Mouse (Mus musculus): ENCODE data around the gene Rab20. TPM values are rescaled to one million over a fixed set of nuclear protein-coding genes. Genes with fewer than 3 reads are reported as not detected.
A peak's percentile ranks its signal among the peaks of the same experiment; 100 is the strongest.

Rab20 gene
- polyA plus RNA-seq, 1 experiment: 3.2 TPM

DNA sequence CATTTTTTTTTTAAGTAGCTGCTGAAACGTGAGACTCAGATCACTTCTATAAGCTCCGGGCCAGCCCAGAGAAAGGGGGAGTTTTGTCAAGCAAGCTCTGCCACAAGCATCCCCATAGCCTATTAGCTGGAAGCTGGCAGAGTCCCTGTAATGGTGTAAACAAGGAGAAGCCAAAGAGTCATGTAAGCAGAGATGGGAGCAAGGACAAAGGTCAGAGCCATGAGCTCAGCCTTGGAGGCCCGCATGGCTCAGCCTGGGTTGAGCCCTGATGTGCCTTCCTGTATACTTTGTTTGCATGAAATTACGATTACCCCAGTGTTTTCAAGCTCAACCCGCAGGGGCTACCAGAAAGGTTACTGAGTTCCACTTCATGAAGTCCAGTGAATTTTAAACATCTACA lies 19.5 kb downstream of the Rab20 start:
- no peak overlapping the region for H3K4me3 ChIP-seq (ENCODE audit: insufficient read depth, low read length)
- 0 out of 2 replicates have a peak, but pooled peaks cover 2% of the 10 kb centered on the region for H3K4me1 ChIP-seq (ENCODE audit: control insufficient read depth, insufficient read depth, low read length)
- H3K27ac ChIP-seq (ENCODE audit: insufficient read depth, low read length): no peak overlapping the region
- no peak for TF ChIP-seq POLR2A (IDR thresholded peaks at IDR 0.05; ENCODE audit: low read depth, low read length)
- no peak for TF ChIP-seq CTCF (IDR thresholded peaks at IDR 0.05; ENCODE audit: borderline replicate concordance, insufficient read depth, low read length)

DNA sequence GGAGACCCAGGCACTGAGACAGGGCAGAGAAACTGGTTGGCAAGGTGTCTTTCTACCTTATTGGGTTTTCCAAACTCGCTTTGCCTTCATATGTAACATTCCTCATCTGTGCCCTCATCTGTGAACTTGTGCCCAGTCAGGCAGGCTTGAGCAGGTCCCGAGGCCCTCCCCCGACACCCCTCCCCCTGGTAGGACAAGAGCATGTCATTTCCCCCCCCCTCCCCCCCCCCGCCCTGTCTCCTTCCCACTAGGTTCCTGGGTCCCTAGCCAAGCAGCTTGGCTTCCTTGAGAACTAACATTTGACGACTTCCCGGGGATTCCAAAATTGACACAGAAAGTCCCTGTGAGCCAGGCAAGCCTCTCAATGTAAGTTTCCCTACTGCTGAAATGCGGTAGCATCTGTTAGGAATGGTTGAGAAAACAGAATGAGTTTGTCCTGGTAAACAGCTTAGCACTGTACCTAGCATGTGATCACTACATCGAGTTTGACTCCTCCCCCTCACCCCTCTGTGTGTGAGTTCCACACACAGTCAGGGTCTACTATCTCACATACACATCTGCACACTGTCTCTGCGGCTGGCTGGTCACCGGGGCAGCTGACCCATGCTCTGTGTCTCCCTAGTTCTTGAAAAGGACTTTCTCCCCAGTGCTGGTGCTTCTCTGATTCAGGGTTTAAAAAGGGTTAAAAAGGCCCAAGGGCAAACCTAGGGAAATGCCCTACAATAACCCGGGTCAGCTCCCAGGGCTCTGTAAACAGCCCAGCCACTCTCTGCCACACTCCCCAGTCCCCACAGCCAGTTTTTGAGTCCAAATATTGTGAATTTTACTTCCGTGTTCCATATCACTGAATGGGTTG lies 20.3 kb downstream of the Rab20 start:
- H3K27ac ChIP-seq (ENCODE audit: insufficient read depth, low read length): no peak overlapping the region
- no peak overlapping the region for H3K4me3 ChIP-seq (ENCODE audit: insufficient read depth, low read length)
- TF ChIP-seq CTCF (IDR thresholded peaks at IDR 0.05; ENCODE audit: borderline replicate concordance, insufficient read depth, low read length) (no peak), POLR2A (IDR thresholded peaks at IDR 0.05; ENCODE audit: low read depth, low read length) (no peak)
- H3K4me1 ChIP-seq (ENCODE audit: control insufficient read depth, insufficient read depth, low read length): 0 out of 2 replicates have a peak, but pooled peaks cover 2% of the 10 kb centered on the region

DNA sequence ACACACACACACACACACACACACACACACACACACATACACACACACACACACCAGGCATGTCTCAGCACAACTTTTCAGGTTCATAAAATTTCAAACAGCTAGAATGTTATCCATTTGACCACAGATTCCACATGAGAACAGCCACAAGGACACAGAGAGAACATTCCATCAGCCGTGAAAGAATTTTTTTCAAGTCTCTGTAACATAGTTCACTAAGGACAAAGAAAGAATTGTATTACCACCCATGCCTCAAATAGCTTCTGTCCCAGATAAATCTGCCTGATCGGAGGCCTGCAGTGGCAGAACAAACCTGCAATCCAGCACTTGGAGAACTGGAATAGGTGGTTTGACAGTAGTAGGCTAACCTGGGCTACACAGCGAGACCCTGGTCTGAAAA lies 21.2 kb downstream of the Rab20 start:
- TF ChIP-seq CTCF (IDR thresholded peaks at IDR 0.05; ENCODE audit: borderline replicate concordance, insufficient read depth, low read length) (no peak), POLR2A (IDR thresholded peaks at IDR 0.05; ENCODE audit: low read depth, low read length) (no peak)
- Histone ChIP-seq H3K4me1 (ENCODE audit: control insufficient read depth, insufficient read depth, low read length) (peaks cover 8% of the 10 kb centered on the region), H3K4me3 (ENCODE audit: insufficient read depth, low read length) (no peak overlapping the region), H3K27ac (ENCODE audit: insufficient read depth, low read length) (no peak overlapping the region)

DNA sequence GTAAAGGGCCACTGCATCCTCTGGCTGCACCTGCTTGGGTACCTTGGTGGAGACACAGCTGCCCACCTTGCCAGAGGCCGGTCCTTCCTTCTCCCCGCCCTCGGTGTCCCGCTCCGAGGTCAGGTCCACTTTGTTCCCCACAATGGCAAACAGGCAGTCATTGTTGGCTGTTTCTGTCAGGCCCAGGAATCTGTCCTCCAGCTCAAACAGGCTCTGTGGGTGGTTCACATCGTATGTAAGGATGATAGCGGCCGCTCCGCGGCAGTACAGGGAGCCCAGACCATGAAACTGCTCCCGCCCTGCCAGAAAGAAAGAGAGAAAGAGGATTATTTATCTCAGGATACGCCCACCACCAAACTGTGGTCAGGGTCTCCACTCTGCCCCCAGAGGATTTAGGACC lies 24.3 kb downstream of the Rab20 start:
- TF ChIP-seq POLR2A (IDR thresholded peaks at IDR 0.05; ENCODE audit: low read depth, low read length) (no peak), CTCF (IDR thresholded peaks at IDR 0.05; ENCODE audit: borderline replicate concordance, insufficient read depth, low read length) (no peak)
- Histone ChIP-seq H3K4me1 (ENCODE audit: control insufficient read depth, insufficient read depth, low read length) (peaks cover 17% of the 10 kb centered on the region), H3K27ac (ENCODE audit: insufficient read depth, low read length) (no peak overlapping the region)

DNA sequence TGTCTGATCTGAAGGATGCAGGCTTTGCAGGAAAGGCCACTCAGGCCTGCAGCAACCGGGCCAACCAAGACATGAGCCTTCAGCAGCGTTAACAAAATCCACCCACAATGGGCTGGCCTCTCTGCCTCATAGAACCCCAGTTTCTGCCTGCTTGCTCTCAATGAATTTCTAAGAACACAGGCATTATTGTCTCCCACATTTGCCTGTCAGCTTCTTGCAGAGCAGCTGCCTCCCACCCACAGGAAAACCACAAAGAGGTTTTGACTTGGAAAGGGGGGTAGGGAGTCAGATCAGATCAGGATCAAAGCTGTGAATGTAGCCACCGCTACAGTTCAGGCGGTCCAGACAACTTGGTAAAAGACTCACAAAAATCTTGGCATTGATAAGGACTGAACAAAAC lies 25.5 kb downstream of the Rab20 start:
- Histone ChIP-seq H3K4me1 (ENCODE audit: control insufficient read depth, insufficient read depth, low read length) (peaks cover 17% of the 10 kb centered on the region), H3K4me3 (ENCODE audit: insufficient read depth, low read length) (no peak overlapping the region), H3K27ac (ENCODE audit: insufficient read depth, low read length) (peak overlapping the region; percentile 31)
- TF ChIP-seq CTCF (IDR thresholded peaks at IDR 0.05; ENCODE audit: borderline replicate concordance, insufficient read depth, low read length): no peak
- TF ChIP-seq POLR2A (IDR thresholded peaks at IDR 0.05; ENCODE audit: low read depth, low read length): no peak

More for the DNA sequence above, 24.3 kb downstream of the Rab20 start:
- H3K4me3 ChIP-seq (ENCODE audit: insufficient read depth, low read length): no peak overlapping the region

DNA sequence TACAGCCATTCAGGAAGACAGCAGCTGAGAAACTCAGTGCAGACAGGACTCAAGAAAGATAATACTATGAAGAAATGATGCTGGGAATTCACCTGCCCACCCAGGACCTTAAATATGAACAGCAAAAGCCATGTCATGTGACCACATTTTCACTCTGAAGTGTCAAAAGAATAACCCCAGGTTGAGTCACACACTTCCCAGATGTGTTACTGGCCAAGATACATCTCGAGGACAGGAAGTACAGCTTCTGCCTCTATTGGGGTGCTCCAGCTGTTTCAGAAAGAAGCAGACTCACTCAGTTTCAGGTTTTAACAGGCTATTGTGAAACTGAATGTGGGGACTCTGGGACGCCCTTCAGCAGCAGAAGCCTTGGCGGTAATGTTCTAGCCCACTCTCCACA lies 26.0 kb downstream of the Rab20 start:
- Histone ChIP-seq H3K4me3 (ENCODE audit: insufficient read depth, low read length) (no peak overlapping the region), H3K27ac (ENCODE audit: insufficient read depth, low read length) (peak overlapping the region; percentile 31), H3K4me1 (ENCODE audit: control insufficient read depth, insufficient read depth, low read length) (peaks cover 15% of the 10 kb centered on the region)
- TF ChIP-seq CTCF (IDR thresholded peaks at IDR 0.05; ENCODE audit: borderline replicate concordance, insufficient read depth, low read length): no peak

DNA sequence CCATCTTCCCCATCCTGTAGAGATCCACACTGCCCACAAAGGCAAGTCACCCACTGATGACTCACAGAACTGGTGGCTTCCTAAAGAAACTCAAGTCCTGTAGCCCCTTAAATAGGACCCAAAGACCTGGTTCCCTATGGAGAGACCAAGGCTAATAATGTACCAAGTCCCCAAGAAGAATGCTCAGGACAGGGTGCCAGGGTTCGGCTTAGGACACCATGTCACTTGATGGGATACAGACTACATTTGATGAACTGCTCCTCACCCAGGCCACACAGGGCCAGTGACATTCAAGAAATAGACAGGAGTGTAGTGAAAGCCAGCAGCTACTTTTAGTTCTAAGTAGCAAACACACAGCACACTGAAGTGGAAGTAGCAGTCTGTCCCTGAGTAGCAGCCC lies 26.4 kb downstream of the Rab20 start:
- peaks cover 15% of the 10 kb centered on the region for H3K4me1 ChIP-seq (ENCODE audit: control insufficient read depth, insufficient read depth, low read length)

DNA sequence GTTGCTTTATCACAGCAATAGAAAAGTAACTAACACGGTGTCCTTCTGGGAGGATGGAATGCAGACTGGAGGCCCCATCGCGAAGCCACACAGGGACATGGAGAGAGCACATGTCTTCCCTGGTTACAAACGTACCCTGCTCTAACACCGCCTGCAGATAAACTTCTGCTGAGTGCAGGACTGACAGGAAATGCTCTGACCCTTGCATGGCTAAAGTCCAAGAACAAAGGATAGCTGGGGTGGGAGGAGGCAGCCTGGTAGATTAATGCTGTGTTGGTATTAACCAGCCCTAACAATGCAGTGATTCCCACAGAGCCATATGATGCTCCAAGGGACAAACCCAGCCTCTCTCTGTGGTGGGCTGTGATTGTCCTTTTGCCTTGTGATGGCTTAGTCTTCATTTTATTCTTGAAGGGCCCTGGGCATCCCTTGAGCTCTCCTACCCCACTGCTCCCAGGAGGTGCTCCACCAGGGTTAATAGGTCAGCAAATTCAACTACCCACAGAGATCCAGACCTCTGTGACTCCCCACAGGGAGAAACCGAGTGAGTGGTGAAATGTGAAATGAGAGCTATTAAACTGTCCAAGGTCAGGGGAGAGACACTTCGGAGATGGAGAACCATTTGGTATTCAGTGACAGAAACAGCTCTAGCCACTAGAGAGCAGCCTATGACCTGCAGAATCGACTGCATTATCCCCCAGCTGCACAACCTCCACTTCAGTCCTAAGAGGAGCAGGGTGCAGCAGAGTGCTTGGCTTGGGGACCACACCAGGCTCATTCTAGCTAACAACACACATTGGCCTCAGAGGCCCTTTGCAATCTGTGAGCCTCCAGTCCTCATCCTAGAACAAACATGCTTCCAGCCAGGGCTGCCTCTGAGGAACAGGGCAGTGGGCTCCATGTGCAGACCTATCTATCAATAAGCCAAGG lies 28.1 kb downstream of the Rab20 start:
- Histone ChIP-seq H3K4me3 (ENCODE audit: insufficient read depth, low read length) (no peak overlapping the region), H3K4me1 (ENCODE audit: control insufficient read depth, insufficient read depth, low read length) (peaks cover 15% of the 10 kb centered on the region), H3K27ac (ENCODE audit: insufficient read depth, low read length) (no peak overlapping the region)
- TF ChIP-seq CTCF (IDR thresholded peaks at IDR 0.05; ENCODE audit: borderline replicate concordance, insufficient read depth, low read length): peak; percentile 52; the same call in 1 of the 2 replicates
- no peak for TF ChIP-seq POLR2A (IDR thresholded peaks at IDR 0.05; ENCODE audit: low read depth, low read length)

More for the DNA sequence above, 26.4 kb downstream of the Rab20 start:
- H3K27ac ChIP-seq (ENCODE audit: insufficient read depth, low read length): peak overlapping the region; percentile 31; the same call in 1 of the 2 replicates
- TF ChIP-seq CTCF (IDR thresholded peaks at IDR 0.05; ENCODE audit: borderline replicate concordance, insufficient read depth, low read length) (no peak), POLR2A (IDR thresholded peaks at IDR 0.05; ENCODE audit: low read depth, low read length) (no peak)
- no peak overlapping the region for H3K4me3 ChIP-seq (ENCODE audit: insufficient read depth, low read length)

DNA sequence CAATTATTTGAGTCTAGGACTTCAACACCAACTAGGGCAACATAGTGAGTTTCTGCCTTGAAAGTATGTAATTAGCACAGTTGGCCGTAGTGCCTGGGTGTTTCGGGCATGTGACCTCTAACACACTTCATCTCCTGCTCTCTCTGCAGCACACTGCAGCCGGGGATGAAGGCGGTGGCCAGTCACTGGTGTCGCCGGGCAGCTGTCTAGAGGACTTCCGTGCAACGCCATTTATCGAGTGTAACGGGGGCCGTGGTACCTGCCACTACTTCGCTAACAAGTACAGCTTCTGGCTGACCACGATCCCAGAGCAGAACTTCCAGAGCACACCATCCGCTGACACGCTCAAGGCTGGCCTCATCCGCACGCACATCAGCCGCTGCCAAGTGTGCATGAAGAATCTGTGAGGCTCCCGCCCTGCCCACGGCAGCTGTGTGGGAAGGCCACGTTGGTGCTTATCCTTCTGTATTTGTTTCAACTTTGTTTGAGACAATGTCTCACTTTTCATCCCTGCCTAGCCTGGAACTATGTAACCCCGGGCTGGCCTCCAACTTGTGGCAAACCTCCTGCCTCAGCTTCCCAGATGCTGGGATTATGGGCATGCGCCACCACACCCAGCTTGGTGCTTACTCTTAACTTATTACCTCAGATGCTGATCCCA lies 30.5 kb downstream of the Rab20 start:
- peaks cover 15% of the 10 kb centered on the region for H3K4me1 ChIP-seq (ENCODE audit: control insufficient read depth, insufficient read depth, low read length)
- TF ChIP-seq POLR2A (IDR thresholded peaks at IDR 0.05; ENCODE audit: low read depth, low read length) (no peak), CTCF (IDR thresholded peaks at IDR 0.05; ENCODE audit: borderline replicate concordance, insufficient read depth, low read length) (no peak)
- H3K27ac ChIP-seq (ENCODE audit: insufficient read depth, low read length): no peak overlapping the region
- no peak overlapping the region for H3K4me3 ChIP-seq (ENCODE audit: insufficient read depth, low read length)
